Mouse (Mus musculus) kidney, adult 2 months (tissue): Measurements from ENCODE around the gene Tfr2.

ENCODE experiments used
- CTCF ChIP-seq: fragments of 200-500 bp; conservative IDR thresholded peaks from 2 replicates; pipeline ENCODE4 v1.5.1; 2011; ENCODE audit warnings: low read depth, mild to moderate bottlenecking, control low read depth, low read length, moderate library complexity, mixed read lengths; ENCODE audit not compliant: insufficient read depth, insufficient read length
- POLR2A ChIP-seq: fragments of 200-500 bp; IDR thresholded peaks from one replicate; pipeline ENCODE4 v1.6.1; 2011; ENCODE audit warnings: low read depth, low read length, control low read depth

- no peak for TF ChIP-seq CTCF
- no peak for TF ChIP-seq POLR2A
Measured at GRCm38 (mm10) chr5:137611245-137611602, 41.6 kb downstream of the Tfr2 start.
